Mouse (Mus musculus) heart, postnatal 4 days (tissue): Measurements from ENCODE around the gene Zfp961. TPM values are rescaled to one million over a fixed set of nuclear protein-coding genes. Genes with fewer than 3 reads are reported as not detected.
"Not testable (repeated sequence)": the region's sequence is repeated elsewhere in the genome, so short reads cannot be mapped to it uniquely, and the experiment has no call there.

ENCODE experiments used
- DNase-seq: peaks from one replicate; pipeline ENCODE4 v3.0.0; 2021
- total RNA-seq, 2 experiments: library from RNA; stranded (reverse); gene quantifications; 2 replicates each; pipeline ENCODE4 v1.2.3; 2021

The Zfp961 gene
- total RNA-seq, 2 experiments from 2014 or later = 8.8 to 12.3 TPM

DNA sequence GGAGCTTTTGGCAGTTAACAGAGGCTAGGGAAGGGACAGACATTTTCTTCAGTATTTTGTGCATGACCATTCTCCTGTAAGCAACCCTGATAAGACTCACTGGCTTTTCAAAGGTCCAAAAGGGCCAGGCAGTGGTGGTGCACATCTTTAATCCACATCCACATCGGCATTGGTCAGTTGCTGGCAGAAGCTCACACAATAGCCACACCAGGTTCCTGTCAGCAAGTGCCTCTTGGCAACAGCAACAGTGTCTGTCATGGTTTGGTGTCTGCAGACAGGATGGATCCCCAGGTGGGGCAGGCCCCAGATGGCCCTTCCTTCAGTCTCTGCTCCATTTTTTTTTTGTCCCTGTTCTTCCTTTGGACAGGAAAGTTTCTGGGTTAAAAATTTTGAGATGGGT lies 68.2 kb downstream of the Zfp961 start:
- DNase-seq = not testable (repeated sequence)

DNA sequence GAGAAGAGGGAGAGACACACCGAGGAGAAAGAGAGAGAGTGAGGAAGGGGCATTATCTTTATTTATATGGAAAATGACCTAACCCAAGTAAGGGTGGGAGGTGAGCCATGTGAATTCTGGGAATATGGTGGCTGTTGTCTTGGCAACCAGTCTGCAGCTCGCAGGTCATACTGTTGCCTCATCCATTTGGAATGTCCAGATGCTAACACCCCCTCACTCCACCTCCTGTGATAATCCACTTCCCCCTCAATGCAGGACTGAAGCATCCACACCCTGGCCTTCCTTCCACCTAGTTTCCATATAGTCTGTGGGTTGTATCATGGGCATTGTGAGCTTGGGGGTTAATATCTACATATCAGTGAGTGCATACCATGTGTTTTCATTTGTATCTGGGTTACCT lies 69.0 kb downstream of the Zfp961 start:
- no peak for DNase-seq

DNA sequence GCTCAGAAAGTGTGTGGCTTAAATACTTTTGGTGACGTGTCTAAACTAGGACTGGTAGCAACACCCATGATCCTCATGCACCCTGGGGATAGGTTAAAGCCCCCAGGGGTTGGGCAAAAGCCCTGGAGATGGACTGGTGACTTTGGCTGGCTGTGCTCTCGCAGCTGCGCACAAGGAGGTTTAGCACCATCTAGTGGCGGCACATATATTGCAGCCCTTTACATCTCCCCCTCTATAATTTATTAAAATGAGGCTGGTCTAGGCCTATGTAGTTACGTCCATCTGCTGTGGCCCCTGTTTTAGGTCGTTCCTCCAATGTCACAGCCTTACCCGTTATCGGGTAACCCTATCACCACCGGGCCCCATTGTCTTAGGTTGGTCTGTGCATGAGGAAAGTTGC lies 74.0 kb downstream of the Zfp961 start:
- DNase-seq = peak; percentile 69

DNA sequence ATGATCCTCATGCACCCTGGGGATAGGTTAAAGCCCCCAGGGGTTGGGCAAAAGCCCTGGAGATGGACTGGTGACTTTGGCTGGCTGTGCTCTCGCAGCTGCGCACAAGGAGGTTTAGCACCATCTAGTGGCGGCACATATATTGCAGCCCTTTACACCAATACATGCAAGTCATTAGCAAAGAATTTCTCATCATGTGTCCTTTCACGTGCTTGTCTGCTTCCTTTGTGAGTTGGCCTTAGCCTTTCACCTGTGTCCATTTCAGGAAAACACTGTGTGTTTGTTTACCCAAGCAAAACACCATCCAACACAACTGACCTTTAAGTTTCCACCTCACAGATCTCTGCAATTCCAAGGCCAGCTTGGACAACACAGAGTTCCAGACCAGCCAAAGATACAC lies 82.1 kb downstream of the Zfp961 start:
- DNase-seq = peak; percentile 74

DNA sequence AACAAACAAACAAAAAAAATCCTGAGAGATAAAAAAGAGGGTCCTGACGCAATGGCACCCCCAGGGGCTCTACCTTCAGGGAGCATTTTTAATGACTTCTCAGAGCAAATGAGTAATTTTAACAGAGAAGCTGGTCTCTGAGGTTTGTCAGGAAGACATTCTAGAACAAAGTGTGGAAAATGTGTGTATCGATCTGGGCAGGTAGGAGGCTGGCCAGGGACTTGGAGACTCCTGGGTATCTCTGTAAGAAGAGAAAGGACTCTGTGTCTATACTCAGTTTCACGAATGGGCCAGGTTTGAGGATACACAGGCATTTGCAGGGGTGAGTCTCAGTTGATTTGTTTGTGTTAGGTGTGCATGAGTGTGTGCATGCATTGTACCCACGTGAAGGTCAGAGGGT lies 90.1 kb downstream of the Zfp961 start, which contains the start of gene Olfr372:
Gene Olfr372 (plus strand): TSS at position 301 of the 400 bp plus-strand sequence.
- not testable (repeated sequence) for DNase-seq

DNA sequence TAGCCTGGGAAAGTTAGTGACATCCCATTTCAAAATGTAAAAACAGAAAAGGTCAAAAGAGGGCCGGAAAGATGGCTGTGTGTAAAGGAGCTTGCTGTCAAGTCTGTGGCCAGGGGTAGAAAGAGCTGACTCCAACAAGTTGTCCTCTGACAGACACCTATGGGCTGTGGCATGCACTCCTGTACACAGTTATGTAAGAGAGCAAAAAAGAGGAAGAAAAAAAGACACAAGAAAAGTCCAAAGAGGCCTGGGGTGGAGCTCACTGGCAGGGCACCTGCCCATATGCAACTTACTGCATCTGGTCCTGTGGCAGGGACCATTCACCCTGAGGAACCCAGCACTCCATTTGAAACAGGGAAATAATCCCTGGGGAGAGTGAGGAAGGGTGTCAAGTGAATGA lies 91.7 kb downstream of the Zfp961 start:
- no peak for DNase-seq

Other genes with a start within 250 kb of the Zfp961 start
- gene B3gnt3, start 249.2 kb upstream of the Zfp961 start, total RNA-seq = 1 to 10 TPM; 7.5 to 7.6 TPM
- 1 to 10 TPM; 1.6 to 2.4 TPM for gene Fcho1, start 225.3 kb upstream of the Zfp961 start, total RNA-seq
- gene Zfp709, start 69.0 kb upstream of the Zfp961 start, total RNA-seq = 1 to 10 TPM; 6.8 to 7.3 TPM
- 1 to 10 TPM; 2.4 to 5.1 TPM for gene Zfp882, start 42.4 kb upstream of the Zfp961 start, total RNA-seq
- gene Zfp617, start 42.4 kb upstream of the Zfp961 start, total RNA-seq = 10 to 100 TPM; 29.5 to 29.6 TPM
- under 1 TPM; 0.21 to 0.38 TPM for gene Cyp4f18, start 58.6 kb downstream of the Zfp961 start, total RNA-seq
- gene Olfr372, start 90.2 kb downstream of the Zfp961 start, total RNA-seq = not detected
- gene Olfr373, start 132.1 kb downstream of the Zfp961 start, total RNA-seq = not detected
- gene Olfr374, start 156.0 kb downstream of the Zfp961 start, total RNA-seq = not detected
- gene Tpm4, start 183.9 kb downstream of the Zfp961 start, total RNA-seq = 100 to 1,000 TPM; 269 to 284 TPM
- gene Rab8a, start 210.2 kb downstream of the Zfp961 start, total RNA-seq = 10 to 100 TPM; 38.1 to 43.2 TPM
- under 1 TPM in 1 of 2 experiments, not detected in 1; 0.14 TPM for gene Hsh2d, start 238.6 kb downstream of the Zfp961 start, total RNA-seq